Mouse (Mus musculus) forebrain, embryonic 14.5 days (tissue): ENCODE measurements around the gene Pde10a. TPM values are rescaled to one million over a fixed set of nuclear protein-coding genes. Genes with fewer than 3 reads are reported as not detected.

Experiments used
- ATAC-seq: fragments of 200-750 bp; cut with Nextera tagmentation; 2 replicates; pipeline ENCODE4 v1.8.0; 2017; ENCODE audit warnings: mild to moderate bottlenecking, moderate library complexity
- DNase-seq: peaks from one replicate; pipeline ENCODE4 v3.0.0-alpha.2; 2015; ENCODE audit warnings: low spot score
- H3K27ac ChIP-seq: fragments of 300-500 bp; sonication (generic); 2 replicates; pipeline ENCODE4 v1.5.1; 2014; ENCODE audit warnings: low read depth, mild to moderate bottlenecking, control low read depth, low read length, moderate library complexity
- H3K27me3 ChIP-seq: fragments of 300-500 bp; sonication (generic); replicated peaks from 2 replicates; pipeline ENCODE4 v1.6.1; 2014; ENCODE audit warnings: low read length, control low read depth, mixed read lengths; ENCODE audit not compliant: control insufficient read depth, insufficient read depth
- H3K36me3 ChIP-seq: fragments of 300-500 bp; sonication (generic); 2 replicates; pipeline ENCODE4 v1.6.1; 2014; ENCODE audit warnings: low read length, control low read depth; ENCODE audit not compliant: control insufficient read depth, insufficient read depth
- H3K4me1 ChIP-seq: fragments of 300-500 bp; sonication (generic); 2 replicates; pipeline ENCODE4 v1.6.1; 2014; ENCODE audit warnings: antibody characterized with exemption, low read length, control low read depth; ENCODE audit not compliant: control insufficient read depth, insufficient read depth
- H3K4me2 ChIP-seq: fragments of 300-500 bp; sonication (generic); 2 replicates; pipeline ENCODE4 v1.6.1; 2014; ENCODE audit warnings: mild to moderate bottlenecking, control low read depth, low read length
- H3K4me3 ChIP-seq: fragments of 300-500 bp; sonication (generic); 2 replicates; pipeline ENCODE4 v1.5.1; 2014; ENCODE audit warnings: low read depth, low read length, control low read depth
- H3K9ac ChIP-seq: fragments of 300-500 bp; sonication (generic); 2 replicates; pipeline ENCODE4 v1.6.1; 2014; ENCODE audit warnings: mild to moderate bottlenecking, low read length, control low read depth, moderate library complexity
- H3K9me3 ChIP-seq: fragments of 300-500 bp; sonication (generic); replicated peaks from 2 replicates; pipeline ENCODE4 v1.6.1; 2016; ENCODE audit warnings: low read length, control low read depth, mixed read lengths; ENCODE audit not compliant: control insufficient read depth
- WGBS: fragments of 180-500 bp; shearing (Covaris S2); extraction: QIAGEN DNeasy Blood & Tissue Kit; methylation state at CpG from one replicate; pipeline ENCODE4 v1.1.7; 2014; 5-methylcytosine and 5-hydroxymethylcytosine counted together
- polyA plus RNA-seq: library from polyadenylated mRNA; unstranded; fragments of >200 nt; fragmentation: Nextera tagmentation; extraction: Ambion mirVana; gene quantifications from 2 replicates; pipeline ENCODE4 v1.2.1, GENCODE M21; 2014

Pde10a gene
- polyA plus RNA-seq, 1 experiment from 2014 or later: 12.1 TPM

GRCm38 (mm10) chr17:9023198-9023942 is 498.2 kb downstream of the Pde10a start:
- DNase-seq (peak; percentile 75), ATAC-seq (peak; percentile 68)
- H3K4me2 ChIP-seq: peak overlapping the region; percentile 24; the same call in 1 of the 2 replicates

GRCm38 (mm10) chr17:9030181-9030580 is 505.0 kb downstream of the Pde10a start:
- 70% methylated on average over 5 of the region's 5 CpGs for WGBS
- Histone ChIP-seq H3K4me1 (peaks cover 11% of the 10 kb centered on the region), H3K9me3 (no peaks in the 10 kb centered on the region), H3K4me3 (no peak overlapping the region), H3K27me3 (no peaks in the 10 kb centered on the region), H3K9ac (no peak overlapping the region), H3K36me3 (no peaks in the 10 kb centered on the region), H3K4me2 (no peak overlapping the region), H3K27ac (no peak overlapping the region)
- DNase-seq (no peak), ATAC-seq (no peak)

More at GRCm38 (mm10) chr17:9023198-9023942, 498.2 kb downstream of the Pde10a start:
- no peaks in the 10 kb centered on the region for H3K36me3 ChIP-seq
- no peaks in the 10 kb centered on the region for H3K27me3 ChIP-seq
- WGBS: 17% methylated on average over 14 of the region's 14 CpGs
- 0 out of 2 replicates have a peak overlapping the region, but pooled peaks have one; percentile 35 for H3K9ac ChIP-seq
- H3K4me3 ChIP-seq: no peak overlapping the region
- peaks cover 15% of the 10 kb centered on the region for H3K4me1 ChIP-seq
- H3K27ac ChIP-seq: peak overlapping the region; percentile 46; the same call in 1 of the 2 replicates
- no peaks in the 10 kb centered on the region for H3K9me3 ChIP-seq

DNA sequence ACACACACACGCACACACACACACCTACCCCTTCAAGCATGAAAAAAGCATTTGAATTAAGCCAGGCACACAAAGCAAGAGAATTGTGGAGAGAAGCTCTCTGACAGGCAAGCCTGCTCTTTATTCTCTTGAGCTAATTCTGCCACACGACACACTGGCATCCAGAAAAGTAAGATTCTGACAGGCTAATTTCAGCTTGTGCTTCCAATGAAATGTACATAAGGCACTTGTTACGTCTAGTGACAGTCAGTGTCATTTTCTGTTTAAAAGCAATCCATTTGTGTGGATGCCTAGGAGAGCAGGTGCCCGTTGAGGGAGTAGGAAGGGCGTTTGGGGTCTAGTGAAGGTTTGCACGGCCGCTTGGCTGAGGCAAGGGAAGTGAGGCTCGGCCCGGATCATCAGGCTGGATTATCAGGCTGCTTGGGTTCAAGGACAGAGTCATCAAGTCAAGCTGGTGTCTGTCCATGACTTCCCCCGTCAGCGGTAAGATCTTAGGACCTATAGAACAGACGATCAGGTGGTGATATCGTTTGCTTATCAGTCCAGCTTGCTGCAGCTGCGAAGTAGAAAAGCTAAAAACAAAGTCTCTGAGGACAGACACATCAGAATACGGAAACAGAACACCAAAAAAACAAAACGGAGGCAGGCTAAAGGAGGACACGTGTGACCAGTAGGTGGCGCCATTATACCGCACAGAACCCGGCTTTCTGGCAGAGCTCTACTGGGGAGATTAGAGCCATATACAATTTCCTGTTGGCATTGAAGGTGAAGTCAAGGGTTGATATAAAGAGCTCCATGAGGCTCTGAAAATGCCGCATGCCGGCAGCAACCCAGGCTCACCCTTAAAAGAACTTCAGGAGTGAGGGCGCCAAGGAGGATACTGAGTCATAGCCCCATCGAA is 506.3 kb downstream of the Pde10a start:
- ATAC-seq (peak; percentile 90), DNase-seq (peak; percentile 93)
- 10% methylated on average over 24 of the region's 24 CpGs for WGBS
- Histone ChIP-seq H3K4me2 (peak overlapping the region; percentile 36), H3K9me3 (no peaks in the 10 kb centered on the region), H3K27me3 (no peaks in the 10 kb centered on the region), H3K4me3 (no peak overlapping the region), H3K4me1 (peaks cover 14% of the 10 kb centered on the region), H3K9ac (peak overlapping the region; percentile 4; the same call in 1 of the 2 replicates), H3K27ac (0 out of 2 replicates have a peak overlapping the region, but pooled peaks have one; percentile 35), H3K36me3 (no peaks in the 10 kb centered on the region)

DNA sequence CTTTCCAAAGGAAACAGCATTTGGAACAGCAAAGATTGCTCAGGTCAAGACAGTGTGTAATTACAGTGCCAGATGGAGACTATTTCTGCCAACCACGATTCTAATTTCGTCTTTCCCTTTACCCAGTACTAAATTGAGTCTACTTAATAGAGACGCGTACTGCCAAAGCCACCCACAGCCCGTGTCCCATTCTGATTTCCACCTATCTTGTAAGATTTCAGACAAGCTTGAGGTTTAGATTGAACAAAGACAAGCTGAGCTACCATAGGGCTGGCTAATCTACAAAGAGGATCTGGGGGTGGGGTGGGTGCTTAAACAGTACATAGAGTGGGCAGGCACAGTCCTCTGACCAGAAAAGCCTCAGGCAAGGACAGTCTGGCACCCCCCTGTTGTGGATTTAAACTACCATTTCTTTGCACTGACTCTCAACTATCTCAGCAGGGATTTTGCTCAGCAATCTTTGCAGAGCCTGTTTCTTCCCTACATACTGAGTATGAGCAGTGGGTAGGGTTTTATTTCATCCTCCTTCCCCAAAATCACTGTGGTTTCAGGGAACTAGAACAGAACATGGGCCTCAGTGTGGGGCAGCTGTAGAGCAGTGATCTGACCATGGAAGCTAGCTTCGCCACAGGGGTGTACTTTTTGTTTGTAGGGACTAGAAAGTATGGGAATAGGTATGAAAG is 507.3 kb downstream of the Pde10a start:
- 49% methylated on average over 6 of the region's 6 CpGs for WGBS
- ATAC-seq: peak; percentile 45

DNA sequence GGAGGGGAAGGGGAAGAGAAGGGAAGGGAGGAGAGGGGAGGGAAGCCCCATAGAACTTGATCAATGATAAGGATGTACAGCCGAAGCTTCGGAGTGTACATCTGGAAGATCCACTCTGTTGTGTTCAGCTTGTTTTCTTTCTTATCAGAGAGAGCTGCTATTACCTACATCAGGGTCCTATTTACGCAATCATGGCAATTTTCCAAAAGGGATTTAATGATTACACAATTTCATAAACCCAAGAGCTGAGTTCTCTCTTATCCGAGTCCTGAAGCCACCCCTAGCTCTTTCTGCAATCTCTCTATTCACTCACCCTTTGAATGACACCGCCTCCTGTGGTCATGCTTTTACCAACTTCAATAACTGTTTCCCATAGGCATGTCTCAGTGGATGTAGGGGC is 508.3 kb downstream of the Pde10a start:
- Histone ChIP-seq H3K4me1 (peaks cover 9% of the 10 kb centered on the region; the same call in 1 of the 2 replicates), H3K4me3 (no peak overlapping the region), H3K9ac (no peak overlapping the region), H3K27me3 (no peaks in the 10 kb centered on the region), H3K9me3 (no peaks in the 10 kb centered on the region), H3K27ac (no peak overlapping the region; the same call in 1 of the 2 replicates), H3K4me2 (no peak overlapping the region), H3K36me3 (no peaks in the 10 kb centered on the region)
- WGBS: 74% methylated on average over 5 of the region's 5 CpGs
- no peak for DNase-seq
- ATAC-seq: no peak

More for the DNA sequence above, 507.3 kb downstream of the Pde10a start:
- Histone ChIP-seq H3K9ac (no peak overlapping the region), H3K4me2 (peak overlapping the region; percentile 36; the same call in 1 of the 2 replicates), H3K27ac (peak overlapping the region; percentile 35; the same call in 1 of the 2 replicates), H3K4me1 (peaks cover 9% of the 10 kb centered on the region; the same call in 1 of the 2 replicates), H3K4me3 (no peak overlapping the region), H3K36me3 (no peaks in the 10 kb centered on the region), H3K9me3 (no peaks in the 10 kb centered on the region), H3K27me3 (no peaks in the 10 kb centered on the region)
- DNase-seq: peak; percentile 41

- no peak for DNase-seq
Measured at GRCm38 (mm10) chr17:9035561-9036348, 510.6 kb downstream of the Pde10a start.

More at GRCm38 (mm10) chr17:9035561-9036348, 510.6 kb downstream of the Pde10a start:
- no peaks in the 10 kb centered on the region for H3K9me3 ChIP-seq
- ATAC-seq: no peak
- H3K4me1 ChIP-seq: peaks cover 9% of the 10 kb centered on the region; the same call in 1 of the 2 replicates
- H3K36me3 ChIP-seq: no peaks in the 10 kb centered on the region
- 51% methylated on average over 8 of the region's 8 CpGs for whole genome bisulfite sequencing
- no peak overlapping the region for H3K4me2 ChIP-seq
- no peak overlapping the region for H3K27ac ChIP-seq
- H3K27me3 ChIP-seq: no peaks in the 10 kb centered on the region
- H3K4me3 ChIP-seq: no peak overlapping the region
- H3K9ac ChIP-seq: no peak overlapping the region
